ENCODE assay signal across 22 mouse cellular contexts in the genomic region with DNA sequence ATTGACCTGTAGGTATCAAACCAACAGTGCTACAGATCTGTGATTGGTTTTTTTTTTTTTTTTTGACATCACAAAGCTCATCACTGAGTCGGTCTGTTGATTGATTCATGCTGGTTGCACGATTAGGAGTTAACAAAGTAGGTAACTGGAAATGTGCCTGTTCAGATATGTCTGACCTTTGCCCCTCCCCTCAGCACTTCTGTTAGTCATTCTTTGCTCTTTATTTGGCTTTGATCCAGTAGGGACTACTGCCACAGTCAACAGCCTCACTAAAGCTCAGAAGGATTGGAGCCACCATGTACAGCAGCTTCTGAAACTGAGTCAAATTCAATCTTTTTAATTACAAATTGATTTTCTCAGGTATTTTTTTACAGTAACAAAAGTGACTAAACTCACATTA.
DNase-seq lines count a peak whose midpoint lies in the region; TF ChIP-seq lines count a peak whose summit lies in the region.
"Had no signal": no experiment of that assay in that cellular context is flagged by ENCODE, and none has a peak within 500 bp of the region (broad histone marks: within the 10 kb centered on the region; RNA-seq: fewer than 3 reads in every experiment).

No protein-coding gene starts in this region.

- TF ChIP-seq CTCF in liver, adult 2 months (IDR thresholded peaks at IDR 0.05; ENCODE audit: low read depth, low read length), result no peak
- no peak for TF ChIP-seq CTCF in MEL (IDR thresholded peaks at IDR 0.05 in 2 of 3, conservative IDR thresholded peaks at IDR 0.05 in 1 of 3; ENCODE audit: control insufficient read depth in 1 of 3, insufficient read depth in 1 of 3, low read depth in 2 of 3, low read length in 3 of 3, poor library complexity in 1 of 3, severe bottlenecking in 1 of 3)

- H3K9ac ChIP-seq in liver, adult 2 months (ENCODE audit: low read depth, low read length), result no peak overlapping the region
- no peak overlapping the region for H3K9ac ChIP-seq in MEL (ENCODE audit: control insufficient read depth, low read depth, low read length, poor library complexity, severe bottlenecking)
- H3K9ac ChIP-seq: forebrain, embryonic 13.5 days; heart, embryonic 13.5 days; hindbrain, embryonic 14.5 days had no signal

- H3K36me3 ChIP-seq in liver, adult 2 months (ENCODE audit: control insufficient read depth, insufficient read depth, low read length), result no peaks in the 10 kb centered on the region
- no peaks in the 10 kb centered on the region for H3K36me3 ChIP-seq in MEL (ENCODE audit: control insufficient read depth in 1 of 2, insufficient read depth in 2 of 2, low read length in 2 of 2)
- H3K36me3 ChIP-seq: forebrain, embryonic 10.5 days; heart, embryonic 10.5 days; heart, embryonic 13.5 days had no signal

- H3K4me3 ChIP-seq in liver, adult 2 months (ENCODE audit: insufficient read depth, low read depth, low read length), result no peak overlapping the region
- H3K4me3 ChIP-seq in MEL (ENCODE audit: control insufficient read depth in 1 of 2, insufficient read depth in 1 of 2, low read depth in 2 of 2, low read length in 2 of 2), result no peak overlapping the region
- H3K4me3 ChIP-seq: forebrain, embryonic 10.5 days; forebrain, embryonic 13.5 days; heart, adult 2 months; heart, embryonic 10.5 days; heart, embryonic 13.5 days had no signal

- TF ChIP-seq RAD21 in MEL (IDR thresholded peaks at IDR 0.05; ENCODE audit: low read depth, low read length), result no peak

- WGBS in liver, adult 2 months, result 18% methylated on average over 2 of the region's 2 CpGs

- H3K27ac ChIP-seq in liver, adult 2 months (replicated peaks; ENCODE audit: insufficient read depth, low read depth, low read length), result no peak overlapping the region
- H3K27ac ChIP-seq in MEL (ENCODE audit: control insufficient read depth, low read depth, low read length), result no peak overlapping the region
- H3K27ac ChIP-seq: forebrain, embryonic 10.5 days; forebrain, embryonic 13.5 days; heart, adult 2 months; heart, embryonic 10.5 days; heart, embryonic 13.5 days; hindbrain, embryonic 14.5 days had no signal

- TF ChIP-seq EP300 in MEL (IDR thresholded peaks at IDR 0.05; ENCODE audit: low read depth in 1 of 2, low read length in 2 of 2), result no peak

- DNase-seq in kidney, adult 11 months, result peak; percentile 2
- no peak for DNase-seq in kidney, postnatal 10 days
- DNase-seq in kidney, adult 9 months, result peak; percentile 61
- DNase-seq in kidney, postnatal 4 days, result no peak
- DNase-seq in liver, adult 2 months (ENCODE audit: extremely low read depth, low read depth, low spot score), result peak; percentile 87
- DNase-seq in liver (no peak), MEL (ENCODE audit: low read depth, low spot score) (peak; percentile 35)
- no peak for DNase-seq in left cerebral cortex, adult 11 months (ENCODE audit: low spot score)
- DNase-seq: adrenal gland, postnatal 25 days; cerebellum, adult 18-20 months; cerebellum, adult 9-10 months; cerebellum, postnatal 14 days; gastrocnemius, postnatal 10 days; gastrocnemius, postnatal 36 days; heart, adult 2 months; heart, postnatal 14 days; heart, postnatal 4 days had no signal

- no peaks in the 10 kb centered on the region for H3K9me3 ChIP-seq in MEL (replicated peaks; ENCODE audit: insufficient read depth, low read length)
- H3K9me3 ChIP-seq: forebrain, embryonic 10.5 days; forebrain, embryonic 13.5 days; heart, embryonic 10.5 days; heart, embryonic 13.5 days had no signal

- H3K27me3 ChIP-seq in liver, adult 2 months (ENCODE audit: control insufficient read depth, insufficient read depth, low read length), result no peaks in the 10 kb centered on the region
- H3K27me3 ChIP-seq in MEL (ENCODE audit: control insufficient read depth in 1 of 2, insufficient read depth in 2 of 2, low read length in 2 of 2), result no peaks in the 10 kb centered on the region
- H3K27me3 ChIP-seq: forebrain, embryonic 13.5 days; heart, embryonic 13.5 days had no signal

- H3K79me2 ChIP-seq in liver, adult 2 months (ENCODE audit: control insufficient read depth, insufficient read depth, low read length), result no peaks in the 10 kb centered on the region
- no peaks in the 10 kb centered on the region for H3K79me2 ChIP-seq in MEL (ENCODE audit: control insufficient read depth, insufficient read depth, low read length, poor library complexity)

- no peaks in the 10 kb centered on the region for H3K4me1 ChIP-seq in liver, adult 2 months (ENCODE audit: control insufficient read depth, insufficient read depth, low read length)
- H3K4me1 ChIP-seq in MEL (ENCODE audit: control insufficient read depth in 1 of 2, insufficient read depth in 2 of 2, low read length in 2 of 2), result no peaks in the 10 kb centered on the region
- H3K4me1 ChIP-seq: forebrain, embryonic 10.5 days; forebrain, embryonic 13.5 days; heart, embryonic 10.5 days; heart, embryonic 13.5 days had no signal

- TF ChIP-seq POLR2A in liver, adult 2 months (IDR thresholded peaks at IDR 0.05; ENCODE audit: extremely low read depth, insufficient read depth, low read length), result no peak
- TF ChIP-seq POLR2A in MEL (IDR thresholded peaks at IDR 0.05; ENCODE audit: control insufficient read depth in 1 of 2, insufficient read depth in 1 of 2, low read depth in 1 of 2, low read length in 2 of 2, poor library complexity in 1 of 2), result no peak

TF ChIP-seq in MEL, 35 proteins besides CTCF, POLR2A, EP300 and RAD21:
- TF ChIP-seq MEF2A (IDR thresholded peaks at IDR 0.05; ENCODE audit: extremely low read depth, insufficient replicate concordance, low read depth, low read length, poor library complexity, severe bottlenecking) (no peak), UBTF (IDR thresholded peaks at IDR 0.05; ENCODE audit: borderline replicate concordance, insufficient read depth, low read depth, low read length) (no peak), NELFE (IDR thresholded peaks at IDR 0.05; ENCODE audit: low read depth, low read length) (no peak), ZNF384 (IDR thresholded peaks at IDR 0.05; ENCODE audit: low read depth, low read length) (0 out of 2 replicates have a peak, but pooled peaks have one; percentile 10), GABPA (IDR thresholded peaks at IDR 0.05; ENCODE audit: low read depth, low read length) (no peak)

Comparison
In these comparisons a context has a peak if more than half of its experiments do, and no peak if none do; other contexts are left out.
1. DNase-seq: peak in kidney, adult 11 months (single experiment), kidney, adult 9 months (single experiment), liver, adult 2 months (single experiment) and MEL (single experiment); none in kidney, postnatal 10 days (single experiment), kidney, postnatal 4 days (0 of 2), liver (single experiment) and left cerebral cortex, adult 11 months (single experiment).